Mouse (Mus musculus) heart, postnatal 0 days (tissue): ENCODE results near the gene 1700092M07Rik.

Experiments used
- CTCF ChIP-seq: IDR thresholded peaks from 2 replicates; pipeline ENCODE4 v1.5.1; 2016; ENCODE audit warnings: antibody characterized with exemption, control low read depth, low read depth
- EP300 ChIP-seq: IDR thresholded peaks from 2 replicates; pipeline ENCODE4 v1.6.1; 2016; ENCODE audit warnings: antibody characterized with exemption, low read depth

DNA sequence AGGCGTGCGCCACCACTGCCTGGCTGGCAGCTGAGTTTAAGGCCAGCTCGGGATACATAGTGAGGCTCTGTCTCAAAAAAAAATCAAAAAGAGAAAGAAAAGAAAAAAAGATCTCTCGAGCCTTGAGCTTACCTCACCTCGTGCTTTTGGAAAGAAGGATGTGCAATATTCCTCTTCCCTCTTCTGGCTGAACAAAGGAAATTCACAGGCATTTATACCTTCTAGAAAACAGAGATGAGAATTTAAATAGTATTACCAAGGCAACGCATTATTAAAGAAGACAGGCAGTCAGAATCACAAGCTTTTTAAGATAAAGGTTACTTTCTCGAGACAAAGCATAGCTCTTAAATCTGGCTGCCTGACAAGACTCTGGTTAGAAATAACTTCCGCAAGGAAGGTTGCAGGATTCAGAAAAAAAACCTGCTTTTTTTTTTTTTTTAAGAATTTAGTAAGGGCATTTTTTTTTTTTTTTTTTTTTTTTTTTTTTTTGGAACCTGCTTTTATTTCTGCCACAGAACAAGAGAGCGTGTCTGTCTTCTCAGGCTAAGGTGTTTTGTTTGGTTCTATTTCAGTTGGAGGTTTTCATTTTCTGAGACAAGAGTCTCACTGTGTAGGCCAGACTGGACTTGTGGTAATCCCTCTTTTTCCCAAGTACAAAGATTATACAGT lies 48.5 kb upstream of the 1700092M07Rik start:
- TF ChIP-seq EP300 (no peak), CTCF (no peak)
